ENCODE assay signal across 8 mouse cellular contexts in the genomic region with DNA sequence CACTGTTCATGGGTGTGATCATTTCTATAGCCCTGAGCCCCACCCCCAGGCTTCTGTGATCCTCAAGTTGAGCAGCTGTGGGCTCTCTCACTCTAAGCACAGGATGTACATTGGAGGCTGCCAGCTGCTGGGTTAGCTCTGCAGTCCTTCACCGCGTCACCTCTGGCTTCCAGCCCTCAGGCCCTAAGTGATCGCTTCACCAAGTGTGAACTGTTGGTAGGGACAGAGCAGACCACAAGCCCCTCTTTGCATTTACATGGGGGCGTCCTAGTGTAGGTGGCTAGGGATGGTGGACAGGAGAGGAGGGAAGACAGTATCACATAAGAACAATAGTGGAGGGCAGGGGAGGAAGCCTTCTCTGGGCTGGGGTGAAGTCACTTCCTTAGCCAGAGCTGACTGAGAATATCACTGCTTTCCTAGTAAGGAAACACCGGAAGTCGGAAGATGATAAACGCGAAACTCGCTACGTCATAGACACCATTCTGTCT. TPM values are rescaled to one million over a fixed set of nuclear protein-coding genes. Genes with fewer than 3 reads are reported as not detected.
DNase-seq lines count a peak whose midpoint lies in the region; ATAC-seq and TF ChIP-seq lines count a peak whose summit lies in the region.

No protein-coding gene starts in this region.

- peak; percentile 68 to 74 for DNase-seq in B cell, adult 2 months
- DNase-seq in ZHBTc4 (ENCODE audit: low read depth, low spot score): peak; percentile 43
- peak; percentile 37 for DNase-seq in heart, postnatal 25 days (ENCODE audit: low spot score)
- DNase-seq in lung, embryonic 14.5 days: peak; percentile 63
- DNase-seq in testis, postnatal 14 days (ENCODE audit: low spot score): no peak
- DNase-seq in urinary bladder, postnatal 14 days (ENCODE audit: low spot score): no peak

- intact Hi-C loops in heart, postnatal 25 days (cut with DNase I): loop anchor here (2.0 kb wide), 2 partner anchors 27 to 63 kb away; no protein-coding TSS in a partner anchor

- H3K27ac ChIP-seq in lung, embryonic 14.5 days (ENCODE audit: low read depth): peak overlapping the region; percentile 68; the same call in 1 of the 2 replicates
- peak overlapping the region; percentile 60 for H3K27ac ChIP-seq in stomach, embryonic 16.5 days (ENCODE audit: low read length)

- TF ChIP-seq CTCF in lung, embryonic 14.5 days (IDR thresholded peaks at IDR 0.05; ENCODE audit: low read depth): no peak

- no peak overlapping the region for H3K9ac ChIP-seq in lung, embryonic 14.5 days
- no peak overlapping the region for H3K9ac ChIP-seq in stomach, embryonic 16.5 days (ENCODE audit: low read length)

- WGBS in lung, embryonic 14.5 days: 76% methylated on average over 10 of the region's 10 CpGs
- 75% methylated on average over 10 of the region's 10 CpGs for WGBS in stomach, embryonic 16.5 days

- no peak overlapping the region for H3K4me2 ChIP-seq in lung, embryonic 14.5 days
- H3K4me2 ChIP-seq in stomach, embryonic 16.5 days (ENCODE audit: low read depth, low read length): no peak overlapping the region

- no peaks in the 10 kb centered on the region for H3K27me3 ChIP-seq in lung, embryonic 14.5 days (ENCODE audit: insufficient read depth, low read length)
- no peaks in the 10 kb centered on the region for H3K27me3 ChIP-seq in stomach, embryonic 16.5 days (ENCODE audit: control insufficient read depth, insufficient read depth, low read length)

- H3K4me3 ChIP-seq in lung, embryonic 14.5 days (ENCODE audit: low read depth, low read length): no peak overlapping the region
- H3K4me3 ChIP-seq in stomach, embryonic 16.5 days (replicated peaks; ENCODE audit: low read length): no peak overlapping the region

- peak; percentile 78 for ATAC-seq in lung, embryonic 14.5 days (ENCODE audit: insufficient read depth)
- peak; percentile 67 for ATAC-seq in stomach, embryonic 16.5 days (ENCODE audit: insufficient read depth, low FRiP score)
- no peak for ATAC-seq in cerebellum, adult (ENCODE audit: insufficient number of reproducible peaks, low FRiP score, low TSS enrichment)

- H3K9me3 ChIP-seq in lung, embryonic 14.5 days (ENCODE audit: low read depth, low read length): no peaks in the 10 kb centered on the region
- H3K9me3 ChIP-seq in stomach, embryonic 16.5 days (replicated peaks; ENCODE audit: control insufficient read depth, low read length): no peaks in the 10 kb centered on the region

- H3K36me3 ChIP-seq in lung, embryonic 14.5 days (ENCODE audit: insufficient read depth): no peaks in the 10 kb centered on the region
- no peaks in the 10 kb centered on the region for H3K36me3 ChIP-seq in stomach, embryonic 16.5 days (ENCODE audit: control insufficient read depth, insufficient read depth, low read length)

- H3K4me1 ChIP-seq in lung, embryonic 14.5 days (ENCODE audit: insufficient read depth): peaks cover 6% of the 10 kb centered on the region; the same call in 1 of the 2 replicates
- H3K4me1 ChIP-seq in stomach, embryonic 16.5 days (ENCODE audit: control insufficient read depth, insufficient read depth, low read length): 0 out of 2 replicates have a peak, but pooled peaks cover 6% of the 10 kb centered on the region

RNA-seq across cellular contexts. Expression of a gene that starts 50.2 kb away (rescaled TPM):
- 10 to 100 TPM in 1 of 2 experiments, 1 to 10 TPM in 1; 7.8 to 13.0 TPM for total RNA-seq in heart, postnatal 25 days (2021)
- 25.0 and 27.1 TPM in 2 replicates for polyA plus RNA-seq in lung, embryonic 14.5 days (2014; fragmentation: Nextera tagmentation; extraction: Ambion mirVana)
- 8.8 and 9.7 TPM in 2 replicates for polyA plus RNA-seq in stomach, embryonic 16.5 days (2015; fragmentation: Nextera tagmentation; extraction: Ambion mirVana)

Comparison
In these comparisons a context has a peak if more than half of its experiments do, and no peak if none do; other contexts are left out.
1. DNase-seq: peak in B cell, adult 2 months (2 of 2), ZHBTc4 (single experiment), heart, postnatal 25 days (single experiment) and lung, embryonic 14.5 days (single experiment); none in testis, postnatal 14 days (single experiment) and urinary bladder, postnatal 14 days (single experiment).